Mouse (Mus musculus): ENCODE data around the gene Mapk8ip1. TPM values are rescaled to one million over a fixed set of nuclear protein-coding genes. Genes with fewer than 3 reads are reported as not detected.

The Mapk8ip1 gene
- polyA plus RNA-seq, 1 experiment from 2014 or later: 5.7 TPM

DNA sequence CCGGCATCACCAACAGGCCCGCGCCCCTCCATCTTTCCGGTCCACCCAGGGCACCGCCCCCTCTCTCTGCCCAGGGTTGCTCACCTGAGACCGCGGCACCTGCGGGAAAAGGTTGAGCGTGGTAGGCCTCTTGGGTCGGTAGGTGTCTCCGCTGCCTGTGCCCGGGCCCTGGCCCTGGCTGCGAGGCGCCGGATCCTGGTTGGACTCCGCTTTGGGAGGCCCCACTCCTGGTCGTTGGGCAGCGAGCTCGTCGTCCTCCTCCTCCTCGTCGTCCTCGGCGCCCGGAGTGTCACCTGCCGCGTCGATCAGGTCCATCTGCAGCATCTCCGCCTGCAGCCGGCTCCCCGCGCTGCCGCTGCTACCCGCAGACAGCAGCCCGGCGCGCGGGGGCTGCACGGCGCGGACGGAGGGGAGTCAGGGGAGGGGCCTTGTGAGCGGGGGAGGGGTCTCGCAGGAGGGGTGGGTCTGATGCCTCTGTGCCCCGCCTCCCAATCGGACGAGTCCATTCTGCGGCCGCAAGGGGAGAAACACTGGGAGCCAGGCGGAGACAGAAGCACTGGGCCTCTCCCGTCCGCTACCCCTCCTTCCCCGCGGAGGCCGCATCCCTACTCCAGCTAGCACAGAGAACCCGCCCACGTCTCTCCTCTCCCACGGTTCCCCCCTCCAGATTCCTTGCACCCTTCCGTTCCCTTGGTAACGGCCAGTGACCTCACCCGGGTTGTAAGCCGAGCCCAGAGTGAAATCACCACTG is 12.0 kb downstream of the Mapk8ip1 start:
- Histone ChIP-seq H3K4me1 (replicated peaks) (peaks cover 38% of the 10 kb centered on the region), H3K9ac (peak overlapping the region; percentile 53), H3K9me3 (replicated peaks) (no peaks in the 10 kb centered on the region), H3K4me2 (peak overlapping the region; percentile 92), H3K27ac (0 out of 2 replicates have a peak overlapping the region, but pooled peaks have one; percentile 26), H3K4me3 (peak overlapping the region; percentile 59), H3K36me3 (no peaks in the 10 kb centered on the region), H3K27me3 (peaks cover 48% of the 10 kb centered on the region)
- WGBS: 2% methylated on average over 57 of the region's 62 CpGs
- peak; percentile 77 for ATAC-seq (replicated peaks; ENCODE audit: insufficient number of reproducible peaks, insufficient read depth, low FRiP score, low read depth)

DNA sequence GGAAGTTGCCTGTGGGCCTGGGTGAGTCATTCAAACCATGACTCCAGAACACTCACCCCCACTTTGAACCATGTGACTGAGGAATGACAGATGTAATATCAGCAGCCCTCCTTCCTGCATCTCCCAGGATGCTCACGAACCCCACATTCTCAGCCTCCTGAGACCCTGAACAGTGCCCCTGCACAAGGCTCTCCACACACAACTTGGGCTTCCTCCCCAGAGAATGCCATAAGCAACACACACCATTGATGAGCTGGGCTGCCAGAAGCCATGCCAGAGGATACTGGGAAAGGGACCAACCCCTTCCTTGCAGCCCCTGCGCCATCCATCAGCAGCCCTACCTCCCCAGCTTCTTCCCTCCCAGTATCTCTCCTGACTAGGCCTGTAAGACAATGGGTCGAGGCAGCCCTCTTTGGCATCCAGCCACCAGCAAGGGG is 13.0 kb downstream of the Mapk8ip1 start:
- Histone ChIP-seq H3K27ac (no peak overlapping the region), H3K4me1 (replicated peaks) (peaks cover 38% of the 10 kb centered on the region), H3K4me2 (peak overlapping the region; percentile 92), H3K9ac (no peak overlapping the region), H3K27me3 (peaks cover 39% of the 10 kb centered on the region), H3K36me3 (no peaks in the 10 kb centered on the region), H3K4me3 (peak overlapping the region; percentile 59; the same call in 1 of the 2 replicates), H3K9me3 (replicated peaks) (no peaks in the 10 kb centered on the region)
- ATAC-seq (replicated peaks; ENCODE audit: insufficient number of reproducible peaks, insufficient read depth, low FRiP score, low read depth): no peak
- 49% methylated on average over 3 of the region's 3 CpGs for WGBS

DNA sequence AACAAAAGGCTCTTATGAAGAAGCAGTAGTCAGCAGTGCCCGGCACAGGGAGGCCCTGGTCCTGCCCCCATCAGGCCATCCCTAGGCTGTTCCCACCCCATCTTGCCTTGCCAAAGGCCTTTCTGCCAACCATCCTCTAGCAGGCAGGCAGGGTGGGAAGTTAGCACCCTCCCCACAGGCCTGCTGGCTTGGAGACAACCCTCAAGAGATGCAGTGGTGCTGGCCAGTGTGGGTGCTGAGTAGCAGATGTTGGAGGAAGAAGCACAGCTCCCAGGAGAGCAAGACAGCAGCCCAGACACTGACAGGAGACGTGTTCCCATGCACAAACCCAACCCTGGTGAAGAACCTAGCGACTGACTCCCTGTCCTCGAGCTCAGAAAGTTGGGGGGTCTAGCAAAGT is 13.4 kb downstream of the Mapk8ip1 start:
- H3K4me1 ChIP-seq (replicated peaks): peaks cover 37% of the 10 kb centered on the region
- peaks cover 34% of the 10 kb centered on the region for H3K27me3 ChIP-seq
- WGBS: 82% methylated on average over 4 of the region's 4 CpGs
- no peak overlapping the region for H3K9ac ChIP-seq
- H3K27ac ChIP-seq: no peak overlapping the region
- ATAC-seq (replicated peaks; ENCODE audit: insufficient number of reproducible peaks, insufficient read depth, low FRiP score, low read depth): no peak
- H3K36me3 ChIP-seq: no peaks in the 10 kb centered on the region
- H3K9me3 ChIP-seq (replicated peaks): no peaks in the 10 kb centered on the region
- no peak overlapping the region for H3K4me2 ChIP-seq
- no peak overlapping the region for H3K4me3 ChIP-seq

DNA sequence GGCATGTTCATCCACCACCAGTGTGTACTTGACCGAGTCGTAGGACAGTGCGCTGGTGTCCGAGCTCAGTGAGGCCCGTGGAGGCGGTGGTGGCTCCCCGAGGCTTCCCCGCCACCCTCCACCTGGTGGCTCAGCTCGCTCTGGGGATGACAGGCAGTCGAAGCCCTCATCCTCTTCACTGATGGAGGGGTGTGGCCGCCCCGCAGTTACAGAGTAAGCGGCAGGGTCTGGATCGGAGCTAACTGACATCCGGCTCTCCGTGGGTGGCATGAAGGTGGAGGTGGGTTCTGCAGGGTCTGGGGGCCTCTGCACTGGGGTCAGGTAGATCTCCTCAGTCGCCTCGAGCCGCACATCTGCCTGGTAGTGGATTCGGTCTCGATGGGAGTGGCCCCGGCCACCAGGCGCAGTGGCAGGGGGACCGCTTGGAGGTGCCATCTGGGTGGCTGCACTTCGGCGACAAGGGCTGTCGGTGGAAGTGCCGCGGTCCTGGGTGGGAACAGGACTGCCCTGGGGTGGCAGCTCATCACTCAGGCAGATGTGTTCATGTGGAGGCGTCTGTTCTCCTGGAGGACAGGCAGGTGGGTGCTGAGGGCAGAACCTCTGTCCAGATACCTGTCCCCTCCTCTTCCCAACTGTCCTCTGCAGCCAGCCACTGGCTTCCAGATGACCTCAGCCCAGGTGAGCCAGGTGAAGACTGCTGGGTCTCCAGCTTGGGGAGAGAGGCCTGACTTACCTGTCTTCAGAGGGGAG is 14.1 kb downstream of the Mapk8ip1 start:
- Histone ChIP-seq H3K27me3 (peaks cover 28% of the 10 kb centered on the region), H3K4me3 (no peak overlapping the region), H3K9ac (no peak overlapping the region), H3K27ac (no peak overlapping the region), H3K9me3 (replicated peaks) (no peaks in the 10 kb centered on the region), H3K36me3 (no peaks in the 10 kb centered on the region), H3K4me1 (replicated peaks) (peaks cover 31% of the 10 kb centered on the region), H3K4me2 (no peak overlapping the region)
- 85% methylated on average over 30 of the region's 30 CpGs for WGBS
- ATAC-seq (replicated peaks; ENCODE audit: insufficient number of reproducible peaks, insufficient read depth, low FRiP score, low read depth): no peak

GRCm38 (mm10) chr2:92385113-92386051 is 15.7 kb downstream of the Mapk8ip1 start:
- ATAC-seq (replicated peaks; ENCODE audit: insufficient number of reproducible peaks, insufficient read depth, low FRiP score, low read depth): no peak
- H3K9ac ChIP-seq: no peak overlapping the region
- no peak overlapping the region for H3K27ac ChIP-seq
- H3K4me2 ChIP-seq: no peak overlapping the region
- no peaks in the 10 kb centered on the region for H3K9me3 ChIP-seq (replicated peaks)
- peaks cover 23% of the 10 kb centered on the region for H3K4me1 ChIP-seq (replicated peaks)
- H3K4me3 ChIP-seq: no peak overlapping the region
- H3K27me3 ChIP-seq: 0 out of 2 replicates have a peak, but pooled peaks cover 15% of the 10 kb centered on the region
- peaks cover 5% of the 10 kb centered on the region; the same call in 1 of the 2 replicates for H3K36me3 ChIP-seq
- 69% methylated on average over 22 of the region's 22 CpGs for WGBS

DNA sequence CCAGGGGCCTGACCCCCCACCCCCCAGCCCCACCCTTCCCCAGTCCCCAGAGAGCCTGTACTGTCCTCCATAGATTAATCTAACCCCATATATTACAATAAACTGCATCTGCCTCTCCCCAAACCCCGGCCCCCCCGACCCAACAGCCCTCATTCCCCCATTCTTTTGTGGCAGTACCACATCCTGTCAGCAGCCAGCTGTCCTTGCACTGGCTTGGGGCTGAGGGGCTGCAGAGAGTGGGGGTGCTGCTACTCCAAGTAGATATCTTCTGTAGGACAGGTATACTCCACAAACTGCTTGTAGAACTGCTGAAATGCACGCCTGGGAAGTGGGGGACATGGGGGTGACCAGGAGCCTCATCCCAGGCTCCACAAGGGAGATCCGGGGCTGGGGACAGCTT is 17.0 kb downstream of the Mapk8ip1 start:
- Histone ChIP-seq H3K9me3 (replicated peaks) (no peaks in the 10 kb centered on the region), H3K27me3 (0 out of 2 replicates have a peak, but pooled peaks cover 14% of the 10 kb centered on the region), H3K4me2 (no peak overlapping the region), H3K9ac (no peak overlapping the region), H3K4me1 (replicated peaks) (peaks cover 11% of the 10 kb centered on the region), H3K27ac (no peak overlapping the region), H3K36me3 (peaks cover 17% of the 10 kb centered on the region), H3K4me3 (no peak overlapping the region)
- no peak for ATAC-seq (replicated peaks; ENCODE audit: insufficient number of reproducible peaks, insufficient read depth, low FRiP score, low read depth)
- 74% methylated on average over 4 of the region's 4 CpGs for WGBS

DNA sequence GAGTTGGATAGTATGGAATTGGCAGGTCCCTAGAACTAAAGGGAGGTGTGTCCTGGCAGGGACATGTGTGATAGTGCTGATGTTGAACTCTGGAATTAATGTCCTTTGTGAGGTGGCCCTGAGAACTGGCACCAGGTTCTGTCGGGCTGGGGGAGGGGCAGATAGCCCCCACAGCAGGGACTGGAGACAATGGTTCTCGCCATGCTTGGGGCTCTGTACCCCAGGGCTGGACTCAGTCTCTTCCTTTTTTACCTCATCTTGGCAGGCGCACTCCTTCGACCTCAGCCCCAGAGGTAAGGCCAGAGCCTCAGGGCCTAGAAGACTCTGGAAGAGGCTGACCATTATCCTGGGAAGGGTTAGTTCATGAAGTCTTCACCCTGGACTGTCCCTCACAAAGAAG is 18.3 kb downstream of the Mapk8ip1 start:
- 82% methylated on average over 4 of the region's 4 CpGs for WGBS
- Histone ChIP-seq H3K4me1 (replicated peaks) (no peaks in the 10 kb centered on the region), H3K27ac (no peak overlapping the region), H3K36me3 (peaks cover 26% of the 10 kb centered on the region), H3K4me2 (no peak overlapping the region), H3K9ac (no peak overlapping the region), H3K27me3 (0 out of 2 replicates have a peak, but pooled peaks cover 7% of the 10 kb centered on the region), H3K4me3 (no peak overlapping the region), H3K9me3 (replicated peaks) (no peaks in the 10 kb centered on the region)
- no peak for ATAC-seq (replicated peaks; ENCODE audit: insufficient number of reproducible peaks, insufficient read depth, low FRiP score, low read depth)

- 79% methylated on average over 5 of the region's 5 CpGs for WGBS
- peaks cover 27% of the 10 kb centered on the region for H3K36me3 ChIP-seq
- no peak for ATAC-seq (replicated peaks; ENCODE audit: insufficient number of reproducible peaks, insufficient read depth, low FRiP score, low read depth)
These were observed 19.0 kb downstream of the Mapk8ip1 start, which contains the start of gene 1700029I15Rik for GRCm38 (mm10) chr2:92381901-92382588. 1700029I15Rik (plus strand) TSS chr2:92382538.

GRCm38 (mm10) chr2:92381161-92381560 is 19.9 kb downstream of the Mapk8ip1 start:
- Histone ChIP-seq H3K4me2 (no peak overlapping the region), H3K36me3 (peaks cover 27% of the 10 kb centered on the region)

More at GRCm38 (mm10) chr2:92381901-92382588, 19.0 kb downstream of the Mapk8ip1 start, which contains the start of gene 1700029I15Rik:
- H3K9me3 ChIP-seq (replicated peaks): no peaks in the 10 kb centered on the region
- no peak within 1 kb of the TSS for H3K27ac ChIP-seq
- H3K4me3 ChIP-seq: no peak within 1 kb of the TSS
- H3K4me1 ChIP-seq (replicated peaks): no peaks in the 10 kb centered on the region
- H3K9ac ChIP-seq: no peak within 1 kb of the TSS
- 0 out of 2 replicates have a peak, but pooled peaks cover under 1% of the 10 kb centered on the region for H3K27me3 ChIP-seq
- H3K4me2 ChIP-seq: no peak within 1 kb of the TSS

DNA sequence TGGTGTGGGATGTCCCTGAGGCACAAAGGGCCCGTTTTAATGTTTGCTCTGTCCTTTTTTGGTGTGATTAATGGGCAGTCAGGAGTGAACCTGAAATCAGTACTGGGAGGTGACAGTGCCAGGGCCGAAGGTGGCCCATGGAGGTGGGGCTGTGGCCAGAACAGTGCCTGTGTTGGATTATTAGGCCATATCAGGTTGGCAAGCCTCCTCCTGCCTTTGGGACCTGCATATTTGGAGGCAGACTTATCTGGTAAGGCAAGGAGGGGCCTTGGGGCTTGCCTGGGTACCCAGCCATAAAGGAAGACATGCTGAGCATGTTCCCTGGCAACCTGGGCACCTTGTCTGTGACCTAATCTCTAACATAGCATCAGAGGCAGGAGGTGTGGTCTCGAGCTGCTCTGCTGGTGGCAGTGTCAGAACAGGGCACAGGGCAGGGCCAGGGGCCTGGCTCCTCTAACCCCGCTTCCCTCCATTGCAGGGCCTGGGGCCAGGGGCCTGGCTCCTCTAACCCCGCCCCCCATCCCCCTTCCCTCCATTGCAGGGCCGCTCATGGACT is 20.5 kb downstream of the Mapk8ip1 start:
- Histone ChIP-seq H3K4me2 (no peak overlapping the region), H3K36me3 (peaks cover 27% of the 10 kb centered on the region), H3K9ac (no peak overlapping the region), H3K9me3 (replicated peaks) (no peaks in the 10 kb centered on the region), H3K4me1 (replicated peaks) (peaks cover 10% of the 10 kb centered on the region), H3K27me3 (no peaks in the 10 kb centered on the region), H3K27ac (no peak overlapping the region), H3K4me3 (no peak overlapping the region)
- no peak for ATAC-seq (replicated peaks; ENCODE audit: insufficient number of reproducible peaks, insufficient read depth, low FRiP score, low read depth)
- 71% methylated on average over 6 of the region's 6 CpGs for WGBS

More at GRCm38 (mm10) chr2:92381161-92381560, 19.9 kb downstream of the Mapk8ip1 start:
- Histone ChIP-seq H3K27ac (no peak overlapping the region), H3K27me3 (no peaks in the 10 kb centered on the region), H3K9ac (no peak overlapping the region), H3K4me3 (no peak overlapping the region), H3K9me3 (replicated peaks) (no peaks in the 10 kb centered on the region), H3K4me1 (replicated peaks) (peaks cover 4% of the 10 kb centered on the region)
- ATAC-seq (replicated peaks; ENCODE audit: insufficient number of reproducible peaks, insufficient read depth, low FRiP score, low read depth): no peak
- WGBS: 77% methylated on average over 5 of the region's 5 CpGs

Measured in heart, embryonic 15.5 days (tissue).